Mouse (Mus musculus) right cerebral cortex, postnatal 25 days (tissue): ENCODE results near the gene Dgkd.

ENCODE experiments used
- DNase-seq: peaks from one replicate; pipeline ENCODE4 v3.0.0; 2022

Dgkd gene

DNA sequence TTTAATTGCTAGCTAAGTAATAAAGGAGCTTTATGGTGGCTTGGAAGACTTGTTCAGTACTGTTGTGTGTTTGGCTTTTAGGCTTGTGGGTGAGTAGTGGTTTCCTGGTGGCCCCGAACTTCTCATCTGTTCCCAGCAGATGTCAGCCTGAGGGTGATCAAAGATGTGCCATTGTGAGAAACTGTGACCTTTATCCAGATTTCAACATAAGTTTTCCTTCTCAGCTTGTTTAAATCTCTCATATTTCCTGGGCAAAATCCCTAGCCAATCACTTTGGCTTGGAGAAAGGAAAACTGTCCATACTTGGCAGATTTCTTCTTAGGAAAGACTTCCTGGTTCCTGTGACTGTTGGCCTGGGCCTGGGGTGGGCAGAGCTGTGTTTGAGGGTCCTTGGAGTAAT is 37.9 kb downstream of the Dgkd start:
- DNase-seq: no peak

- no peak for DNase-seq
Observed at GRCm38 (mm10) chr1:87891634-87892033, 38.5 kb downstream of the Dgkd start.

GRCm38 (mm10) chr1:87892499-87892898 is 39.4 kb downstream of the Dgkd start:
- no peak for DNase-seq

DNA sequence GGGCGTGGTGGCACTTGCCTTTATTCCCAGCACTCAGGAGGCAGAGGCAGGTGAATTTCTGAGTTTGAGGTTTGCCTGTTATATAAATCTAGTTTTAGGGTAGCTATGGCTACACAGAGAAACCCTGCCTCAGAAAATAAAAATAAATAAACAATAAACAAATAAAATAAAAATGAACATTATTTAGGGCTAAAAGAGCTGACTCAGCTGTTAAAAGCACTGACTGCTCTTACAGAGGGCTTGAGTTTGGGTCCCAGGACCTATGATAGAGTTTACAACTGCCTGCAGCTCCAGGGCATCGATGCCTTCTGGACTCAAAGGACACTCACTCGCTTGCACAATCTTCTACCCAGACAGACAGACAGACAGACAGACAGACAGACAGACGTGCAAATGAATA is 40.3 kb downstream of the Dgkd start:
- no peak for DNase-seq

DNA sequence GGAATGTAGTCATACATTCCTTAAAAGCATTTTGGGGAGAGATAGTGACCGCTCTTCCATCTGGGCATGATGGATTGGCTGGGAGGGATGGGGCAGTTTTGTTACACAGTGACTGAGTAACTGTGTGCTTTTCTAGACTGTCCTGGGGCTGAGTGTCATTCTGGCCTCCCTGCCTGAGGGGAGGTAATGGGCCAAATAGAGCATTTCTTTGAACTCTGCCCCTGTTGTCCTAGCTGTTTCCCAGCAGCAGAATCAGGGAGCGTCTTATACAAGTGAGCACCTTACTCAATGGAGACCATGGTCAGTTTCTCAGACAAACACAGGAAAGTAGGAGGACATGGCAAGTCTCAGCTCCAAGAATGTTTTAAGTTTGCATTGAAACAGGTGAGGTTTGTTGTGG is 43.8 kb downstream of the Dgkd start:
- no peak for DNase-seq

DNA sequence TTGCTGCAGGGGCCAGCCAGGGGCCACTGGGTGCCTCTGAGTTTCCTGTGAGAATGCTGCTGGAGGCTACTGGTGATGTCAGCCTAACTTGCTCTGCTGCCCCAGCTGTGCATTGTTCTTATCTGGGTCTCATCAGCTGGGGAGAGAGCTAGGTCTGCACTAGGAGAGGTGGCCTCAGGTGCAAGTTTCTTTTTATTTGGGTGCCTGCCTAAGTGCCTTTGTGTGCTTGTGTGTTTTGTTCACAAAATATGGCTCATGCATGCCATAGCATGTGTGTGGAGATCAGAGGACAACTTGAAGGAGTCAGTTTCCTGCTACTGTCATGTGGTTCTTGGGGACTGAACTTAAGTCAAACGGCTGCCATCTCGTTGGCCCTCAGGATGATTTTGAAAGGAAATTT is 46.6 kb downstream of the Dgkd start:
- no peak for DNase-seq

GRCm38 (mm10) chr1:87900979-87901378 is 47.9 kb downstream of the Dgkd start:
- DNase-seq: no peak

DNA sequence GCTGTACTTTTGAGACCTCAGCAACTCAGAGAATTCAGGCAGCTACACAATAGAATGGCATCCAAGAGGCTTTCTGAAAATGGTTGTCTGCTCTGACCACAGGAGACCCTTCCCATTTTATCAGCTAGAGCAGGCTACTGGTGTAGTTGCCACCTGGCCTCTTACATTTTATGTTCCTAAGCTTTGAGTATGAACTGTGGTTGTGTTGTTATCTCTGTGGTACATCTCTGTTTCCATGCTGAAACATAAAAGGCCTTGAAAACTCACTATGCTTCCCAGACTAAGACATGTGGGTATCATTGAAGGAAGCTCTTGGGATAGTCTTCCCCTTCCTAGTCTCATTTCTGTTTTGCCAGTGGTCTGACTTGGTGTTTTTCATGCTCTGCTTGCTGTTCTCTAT is 49.1 kb downstream of the Dgkd start:
- DNase-seq: no peak

DNA sequence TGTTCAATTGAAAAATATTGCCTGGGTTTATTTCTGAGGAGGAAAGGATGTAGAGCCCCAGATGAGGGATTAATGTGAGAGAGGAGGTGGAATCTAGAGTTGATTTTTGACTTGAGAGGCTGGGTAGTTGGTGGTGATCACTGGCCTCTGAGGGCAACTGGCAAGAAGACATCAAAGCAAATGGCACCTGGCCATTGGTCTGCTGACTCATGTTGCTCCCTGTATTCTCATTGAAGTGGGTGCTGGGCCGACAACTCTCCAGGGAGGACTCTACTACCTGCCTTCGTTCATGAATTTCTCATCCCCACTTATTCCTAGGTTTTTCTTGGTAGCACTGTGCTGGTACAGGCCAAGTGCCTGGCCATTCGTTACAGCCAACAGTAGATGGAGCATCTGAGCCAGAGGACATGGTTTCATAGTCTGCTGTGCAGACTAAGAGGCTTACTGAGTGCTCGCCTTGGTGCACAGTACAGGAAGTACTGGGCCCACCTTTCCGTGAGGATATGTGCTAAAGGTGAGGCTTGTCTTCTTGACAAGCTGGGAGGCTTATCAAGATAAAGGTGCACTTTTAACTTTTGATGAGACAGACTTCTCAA is 53.4 kb downstream of the Dgkd start:
- DNase-seq: no peak

DNA sequence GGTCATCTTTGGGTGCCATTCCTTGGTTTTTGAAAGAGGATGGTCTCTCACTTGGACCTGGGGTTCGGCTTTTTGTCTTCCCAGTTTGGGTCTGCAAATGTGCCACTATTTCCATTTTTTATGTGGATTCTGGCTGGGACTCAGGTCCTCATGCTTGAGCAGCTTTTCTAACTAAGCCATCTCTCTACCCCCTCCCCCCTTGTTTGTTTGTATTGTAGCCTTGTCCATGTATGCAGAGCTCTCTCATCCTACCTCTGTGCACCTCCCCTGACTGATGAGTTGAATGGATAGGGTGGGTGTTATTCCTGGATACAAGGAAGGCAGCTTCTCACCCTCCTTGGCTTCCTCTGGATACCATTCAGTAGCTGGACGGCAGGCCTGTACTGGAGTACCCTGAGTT is 54.9 kb downstream of the Dgkd start:
- DNase-seq: no peak

- DNase-seq: no peak
Observed at GRCm38 (mm10) chr1:87908736-87909135, 55.6 kb downstream of the Dgkd start.

- DNase-seq: no peak
Observed at GRCm38 (mm10) chr1:87909565-87909964, 56.5 kb downstream of the Dgkd start.

DNA sequence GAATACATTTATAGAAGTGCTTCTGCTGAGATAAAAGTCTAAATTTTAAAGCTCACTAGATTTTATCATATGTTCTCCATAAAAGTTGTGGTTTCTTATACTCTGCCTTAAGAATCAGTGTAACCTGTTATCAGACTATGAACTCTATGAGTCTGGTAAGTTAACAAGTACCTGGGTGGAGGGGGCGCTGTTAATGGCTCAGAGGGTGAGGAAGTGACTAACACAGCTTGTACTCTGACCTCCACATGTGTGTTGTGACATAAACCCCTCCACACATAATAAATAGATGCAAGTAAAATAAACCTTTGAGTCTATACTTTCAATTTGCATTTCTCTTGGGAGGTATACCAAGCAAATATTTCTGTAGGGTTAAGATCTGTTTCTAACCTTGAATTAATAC is 57.3 kb downstream of the Dgkd start:
- DNase-seq: no peak

- no peak for DNase-seq
Observed at GRCm38 (mm10) chr1:87913356-87913755, 60.3 kb downstream of the Dgkd start.

DNA sequence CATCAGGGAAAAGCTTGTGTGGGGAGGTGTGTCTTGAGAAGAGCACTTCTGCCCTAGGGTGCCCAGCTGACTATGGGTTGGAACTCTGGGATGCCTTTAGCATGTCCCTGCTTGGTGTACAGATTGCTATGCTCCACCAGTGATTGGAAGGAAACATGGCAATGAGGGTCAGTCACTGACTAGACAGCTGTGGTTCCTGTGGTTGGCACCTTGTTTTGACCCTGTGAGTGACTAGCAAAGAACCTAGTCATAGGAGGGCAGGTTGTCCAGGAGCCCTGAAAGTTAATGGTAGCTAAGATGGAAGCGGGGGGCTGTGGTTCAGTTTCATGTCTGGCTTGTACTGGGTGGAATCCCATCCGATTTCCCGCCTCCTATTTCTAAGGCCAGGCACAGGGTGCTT is 64.3 kb downstream of the Dgkd start:
- no peak for DNase-seq

DNA sequence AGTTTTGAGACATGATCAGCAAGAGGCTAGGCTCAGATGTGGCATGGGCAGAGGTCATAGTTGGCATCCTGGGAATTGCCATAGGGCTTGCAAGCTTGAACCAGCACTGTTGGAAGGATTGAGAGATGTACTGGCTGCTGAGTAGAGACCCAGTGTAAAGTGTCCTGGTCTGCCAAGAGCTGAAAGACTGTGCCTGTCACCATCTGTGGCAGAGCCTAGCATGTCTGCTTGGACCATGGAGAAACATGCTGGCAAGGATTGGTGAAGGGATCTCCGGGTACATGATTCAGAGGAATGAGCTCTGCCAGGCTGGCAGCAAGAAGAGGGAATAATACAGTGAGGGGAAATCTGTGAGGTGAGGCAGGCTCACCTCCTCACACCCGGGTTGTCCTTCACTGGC is 65.0 kb downstream of the Dgkd start:
- no peak for DNase-seq

- no peak for DNase-seq
Observed at GRCm38 (mm10) chr1:87920056-87920614, 67.0 kb downstream of the Dgkd start.

GRCm38 (mm10) chr1:87922666-87923065 is 69.6 kb downstream of the Dgkd start:
- no peak for DNase-seq

DNA sequence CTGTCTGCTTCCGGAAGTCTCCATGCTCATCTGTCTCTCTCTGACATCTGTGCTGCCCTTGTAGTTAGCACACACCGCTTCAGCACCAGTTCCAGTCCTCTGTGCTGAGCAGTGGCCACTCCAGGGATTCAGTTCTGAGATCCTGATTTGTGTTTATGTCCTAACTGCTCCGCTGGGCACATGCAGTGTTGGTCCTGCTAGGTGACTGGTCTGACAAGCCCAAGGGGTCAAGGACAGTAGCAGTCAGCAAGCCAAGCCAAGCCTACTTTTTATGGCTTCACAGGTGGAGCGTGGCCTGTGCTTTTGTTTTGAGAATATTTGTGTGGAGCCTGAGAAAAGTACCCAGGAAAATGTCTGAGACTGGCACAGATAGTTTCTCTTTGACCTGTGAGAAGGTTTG is 71.8 kb downstream of the Dgkd start:
- no peak for DNase-seq

DNA sequence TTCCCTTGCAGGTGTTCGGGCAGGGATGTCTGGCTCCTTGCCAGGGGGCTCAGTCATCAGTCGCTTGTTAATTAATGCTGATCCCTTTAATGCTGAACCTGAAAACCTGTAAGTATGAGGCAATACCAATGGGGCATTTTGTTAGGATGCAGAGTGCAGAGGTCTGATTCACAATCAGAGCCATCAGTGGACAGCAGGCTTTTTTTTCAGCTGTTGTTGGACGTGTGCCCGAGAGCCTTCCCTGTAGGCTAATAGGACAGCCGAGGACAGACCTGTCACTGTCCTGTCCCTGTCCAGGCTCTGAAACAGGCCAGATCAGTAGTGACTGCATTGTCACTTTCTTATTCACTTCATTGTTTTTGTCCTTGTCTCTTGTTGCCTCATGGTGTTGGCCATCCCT is 76.6 kb downstream of the Dgkd start:
- no peak for DNase-seq

GRCm38 (mm10) chr1:87933051-87933450 is 80.0 kb downstream of the Dgkd start:
- no peak for DNase-seq

- DNase-seq: no peak
Observed at GRCm38 (mm10) chr1:87935095-87935494, 82.0 kb downstream of the Dgkd start.

DNA sequence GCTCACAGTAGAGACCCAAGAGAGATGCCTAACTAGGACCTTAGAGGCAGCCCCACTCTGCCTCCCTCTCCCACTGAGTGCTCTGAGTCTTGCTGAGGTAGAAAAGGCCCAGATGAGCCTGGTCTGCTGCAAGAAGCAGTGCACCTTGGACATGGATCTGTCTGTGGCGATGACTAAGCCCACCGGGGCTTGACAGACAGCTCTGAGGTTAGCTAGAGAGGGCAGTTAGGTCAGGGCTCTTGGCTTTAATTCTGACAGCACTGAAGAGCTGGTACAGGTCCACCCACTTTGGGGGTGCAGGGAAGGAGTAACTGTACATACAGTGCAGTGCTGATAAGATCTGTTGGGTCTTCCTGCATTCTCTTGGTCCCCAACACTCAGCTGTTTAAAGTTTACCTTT is 82.5 kb downstream of the Dgkd start:
- DNase-seq: no peak

- DNase-seq: no peak
Observed at GRCm38 (mm10) chr1:87936075-87936474, 83.0 kb downstream of the Dgkd start.

DNA sequence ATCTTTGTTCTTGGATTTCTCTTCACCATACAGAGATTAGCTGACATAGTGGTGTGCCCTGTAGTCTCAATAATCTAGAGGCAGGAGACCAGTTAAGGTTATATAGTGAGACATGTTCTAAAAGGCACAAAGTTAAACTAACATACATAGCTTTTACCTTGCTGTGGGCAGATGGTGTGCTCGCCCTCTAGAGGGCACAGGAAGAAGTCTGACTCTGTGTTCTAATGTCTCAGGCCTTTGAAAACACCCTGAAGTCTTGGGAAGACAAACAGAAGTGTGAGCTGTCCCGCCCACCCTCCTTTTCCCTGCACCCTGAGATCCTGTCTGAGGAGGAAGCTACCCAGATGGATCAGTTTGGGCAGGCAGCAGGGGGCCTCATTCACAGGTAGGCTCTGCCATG is 83.4 kb downstream of the Dgkd start:
- DNase-seq: no peak

- no peak for DNase-seq
Observed at GRCm38 (mm10) chr1:87941765-87942164, 88.7 kb downstream of the Dgkd start.
